8 mouse cellular contexts compared by ENCODE assay signal in the genomic region with DNA sequence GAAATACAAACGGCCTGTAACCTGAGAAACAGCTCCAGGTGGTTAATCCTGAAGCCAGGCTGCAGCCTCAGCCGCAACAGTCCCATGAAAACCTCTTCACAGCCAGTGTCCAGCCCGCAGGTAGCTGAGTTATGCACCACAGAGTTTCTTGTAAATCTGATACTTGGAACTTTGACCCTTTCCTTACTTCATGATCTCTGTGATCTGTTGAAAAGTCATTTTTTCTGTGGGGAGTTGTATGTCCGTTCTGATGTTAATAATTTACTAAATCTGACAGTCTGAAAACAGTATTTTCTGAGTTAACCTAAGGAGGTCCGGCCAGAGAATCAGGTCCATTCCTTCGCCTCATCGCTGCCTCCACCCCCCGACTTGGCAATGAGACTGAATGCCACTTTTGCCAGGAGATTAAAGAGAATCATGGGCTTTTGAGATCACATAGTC. TPM values are rescaled to one million over a fixed set of nuclear protein-coding genes. Genes with fewer than 3 reads are reported as not detected.
A peak's percentile ranks its signal among the peaks of the same experiment; 100 is the strongest.
DNase-seq lines count a peak whose midpoint lies in the region; ATAC-seq lines count a peak whose summit lies in the region.

No protein-coding gene starts in this region.

- H3K9ac ChIP-seq in lung, embryonic 15.5 days = 0 out of 2 replicates have a peak overlapping the region, but pooled peaks have one; percentile 20
- 0 out of 2 replicates have a peak overlapping the region, but pooled peaks have one; percentile 51 for H3K9ac ChIP-seq in hindbrain, embryonic 13.5 days
- no peak overlapping the region for H3K9ac ChIP-seq in limb, embryonic 12.5 days (replicated peaks)
- H3K9ac ChIP-seq in stomach, embryonic 15.5 days = no peak overlapping the region

- H3K4me3 ChIP-seq in lung, embryonic 15.5 days = peak overlapping the region; percentile 75
- peak overlapping the region; percentile 72 for H3K4me3 ChIP-seq in hindbrain, embryonic 13.5 days
- peak overlapping the region; percentile 71 for H3K4me3 ChIP-seq in limb, embryonic 12.5 days (replicated peaks)
- H3K4me3 ChIP-seq in stomach, embryonic 15.5 days (replicated peaks) = peak overlapping the region; percentile 8; the same call in 1 of the 2 replicates

- 0 out of 2 replicates have a peak overlapping the region, but pooled peaks have one; percentile 9 for H3K27ac ChIP-seq in lung, embryonic 15.5 days
- H3K27ac ChIP-seq in hindbrain, embryonic 13.5 days = no peak overlapping the region
- H3K27ac ChIP-seq in limb, embryonic 12.5 days = peak overlapping the region; percentile 37; the same call in 1 of the 2 replicates
- no peak overlapping the region for H3K27ac ChIP-seq in stomach, embryonic 15.5 days

- intact Hi-C loops in left cerebral cortex, postnatal 10 days (cut with DNase I) = no loop called here

- H3K4me1 ChIP-seq in lung, embryonic 15.5 days = peaks cover 16% of the 10 kb centered on the region
- H3K4me1 ChIP-seq in hindbrain, embryonic 13.5 days (replicated peaks) = peaks cover 20% of the 10 kb centered on the region
- H3K4me1 ChIP-seq in limb, embryonic 12.5 days (replicated peaks) = peaks cover 11% of the 10 kb centered on the region
- peaks cover 10% of the 10 kb centered on the region; the same call in 1 of the 2 replicates for H3K4me1 ChIP-seq in stomach, embryonic 15.5 days

- H3K4me2 ChIP-seq in lung, embryonic 15.5 days = peak overlapping the region; percentile 68
- H3K4me2 ChIP-seq in hindbrain, embryonic 13.5 days = peak overlapping the region; percentile 74
- peak overlapping the region; percentile 72 for H3K4me2 ChIP-seq in limb, embryonic 12.5 days
- H3K4me2 ChIP-seq in stomach, embryonic 15.5 days = peak overlapping the region; percentile 73

- no peaks in the 10 kb centered on the region for H3K27me3 ChIP-seq in lung, embryonic 15.5 days
- no peaks in the 10 kb centered on the region for H3K27me3 ChIP-seq in hindbrain, embryonic 13.5 days
- H3K27me3 ChIP-seq in limb, embryonic 12.5 days = no peaks in the 10 kb centered on the region
- no peaks in the 10 kb centered on the region for H3K27me3 ChIP-seq in stomach, embryonic 15.5 days (replicated peaks)

- no peak for DNase-seq in lung, postnatal 25 days (ENCODE audit: low spot score)
- no peak for DNase-seq in cerebellum, postnatal 10 days
- no peak for DNase-seq in left cerebral cortex, postnatal 10 days (ENCODE audit: extremely low spot score in 1 of 2, low spot score in 2 of 2)
- no peak for DNase-seq in cerebellum, postnatal 36 days

- 38% methylated on average over 8 of the region's 8 CpGs for WGBS in lung, embryonic 15.5 days
- WGBS in hindbrain, embryonic 13.5 days = 50% methylated on average over 8 of the region's 8 CpGs
- WGBS in limb, embryonic 12.5 days = 42% methylated on average over 8 of the region's 8 CpGs
- 36% methylated on average over 8 of the region's 8 CpGs for WGBS in stomach, embryonic 15.5 days

- no peaks in the 10 kb centered on the region for H3K9me3 ChIP-seq in lung, embryonic 15.5 days
- H3K9me3 ChIP-seq in hindbrain, embryonic 13.5 days = no peaks in the 10 kb centered on the region
- no peaks in the 10 kb centered on the region for H3K9me3 ChIP-seq in limb, embryonic 12.5 days
- no peaks in the 10 kb centered on the region for H3K9me3 ChIP-seq in stomach, embryonic 15.5 days

- H3K36me3 ChIP-seq in lung, embryonic 15.5 days = peaks cover 8% of the 10 kb centered on the region; the same call in 1 of the 2 replicates
- peaks cover 1% of the 10 kb centered on the region; the same call in 1 of the 2 replicates for H3K36me3 ChIP-seq in hindbrain, embryonic 13.5 days
- H3K36me3 ChIP-seq in limb, embryonic 12.5 days = peaks cover 3% of the 10 kb centered on the region; the same call in 1 of the 2 replicates
- H3K36me3 ChIP-seq in stomach, embryonic 15.5 days = no peaks in the 10 kb centered on the region

- ATAC-seq in lung, embryonic 15.5 days (ENCODE audit: borderline replicate concordance, extremely low read depth, low FRiP score, low TSS enrichment) = no peak
- ATAC-seq in hindbrain, embryonic 13.5 days (ENCODE audit: low FRiP score) = no peak
- ATAC-seq in limb, embryonic 12.5 days (ENCODE audit: insufficient number of reproducible peaks, insufficient read depth, low FRiP score, low TSS enrichment, low read depth) = no peak
- ATAC-seq in stomach, embryonic 15.5 days (ENCODE audit: insufficient read depth, low FRiP score, low read depth) = no peak

RNA-seq across cellular contexts. Expression of a gene that starts 1.5 kb away (rescaled TPM):
- 57.3 and 59.0 TPM in 2 replicates for polyA plus RNA-seq in lung, embryonic 15.5 days (2015; fragmentation: Nextera tagmentation; extraction: Ambion mirVana)
- polyA plus RNA-seq in hindbrain, embryonic 13.5 days (2015; fragmentation: Nextera tagmentation; extraction: Ambion mirVana) = 34.9 and 39.8 TPM in 2 replicates
- polyA plus RNA-seq in limb, embryonic 12.5 days (2016; fragmentation: Nextera tagmentation; extraction: Ambion mirVana) = 46.1 and 46.2 TPM in 2 replicates
- 43.7 and 49.6 TPM in 2 replicates for polyA plus RNA-seq in stomach, embryonic 15.5 days (2015; fragmentation: Nextera tagmentation; extraction: Ambion mirVana)
- 10 to 100 TPM; 28.5 to 32.1 TPM for total RNA-seq in left cerebral cortex, postnatal 10 days (2021)

RNA-seq across cellular contexts. Expression of a gene that starts 36.3 kb away (rescaled TPM):
- 60.2 and 66.6 TPM in 2 replicates for polyA plus RNA-seq in lung, embryonic 15.5 days (2015; fragmentation: Nextera tagmentation; extraction: Ambion mirVana)
- 37.4 and 38.7 TPM in 2 replicates for polyA plus RNA-seq in hindbrain, embryonic 13.5 days (2015; fragmentation: Nextera tagmentation; extraction: Ambion mirVana)
- 55.4 and 60.9 TPM in 2 replicates for polyA plus RNA-seq in limb, embryonic 12.5 days (2016; fragmentation: Nextera tagmentation; extraction: Ambion mirVana)
- 74.6 and 77.7 TPM in 2 replicates for polyA plus RNA-seq in stomach, embryonic 15.5 days (2015; fragmentation: Nextera tagmentation; extraction: Ambion mirVana)
- 10 to 100 TPM; 37.6 to 41.9 TPM for total RNA-seq in left cerebral cortex, postnatal 10 days (2021)

RNA-seq across cellular contexts. Expression of a gene that starts 36.8 kb away (rescaled TPM):
- 22.2 and 22.3 TPM in 2 replicates for polyA plus RNA-seq in lung, embryonic 15.5 days (2015; fragmentation: Nextera tagmentation; extraction: Ambion mirVana)
- 6.1 and 6.6 TPM in 2 replicates for polyA plus RNA-seq in hindbrain, embryonic 13.5 days (2015; fragmentation: Nextera tagmentation; extraction: Ambion mirVana)
- 12.7 and 15.6 TPM in 2 replicates for polyA plus RNA-seq in limb, embryonic 12.5 days (2016; fragmentation: Nextera tagmentation; extraction: Ambion mirVana)
- 21.2 and 22.0 TPM in 2 replicates for polyA plus RNA-seq in stomach, embryonic 15.5 days (2015; fragmentation: Nextera tagmentation; extraction: Ambion mirVana)
- total RNA-seq in left cerebral cortex, postnatal 10 days (2021) = 1 to 10 TPM; 7.5 to 8.4 TPM

RNA-seq across cellular contexts. Expression of a gene that starts 38.9 kb away (rescaled TPM):
- polyA plus RNA-seq in lung, embryonic 15.5 days (2015; fragmentation: Nextera tagmentation; extraction: Ambion mirVana) = 180 and 197 TPM in 2 replicates
- 1,972 and 2,142 TPM in 2 replicates for polyA plus RNA-seq in hindbrain, embryonic 13.5 days (2015; fragmentation: Nextera tagmentation; extraction: Ambion mirVana)
- 79.8 and 80.1 TPM in 2 replicates for polyA plus RNA-seq in limb, embryonic 12.5 days (2016; fragmentation: Nextera tagmentation; extraction: Ambion mirVana)
- polyA plus RNA-seq in stomach, embryonic 15.5 days (2015; fragmentation: Nextera tagmentation; extraction: Ambion mirVana) = 182 and 192 TPM in 2 replicates
- total RNA-seq in left cerebral cortex, postnatal 10 days (2021) = 1,000 to 10,000 TPM; 2,795 to 2,863 TPM

Comparison
In these comparisons a context has a peak if more than half of its experiments do, and no peak if none do; other contexts are left out.
1. H3K27ac ChIP-seq: peak in lung, embryonic 15.5 days (single experiment) and limb, embryonic 12.5 days (single experiment); none in hindbrain, embryonic 13.5 days (single experiment) and stomach, embryonic 15.5 days (single experiment).
2. H3K4me3 ChIP-seq: peak in every context shown above with its lines; median percentile 75 in lung, embryonic 15.5 days; 72 in hindbrain, embryonic 13.5 days; 71 in limb, embryonic 12.5 days; 8 in stomach, embryonic 15.5 days.
3. H3K9ac ChIP-seq: peak in lung, embryonic 15.5 days (single experiment) and hindbrain, embryonic 13.5 days (single experiment); none in limb, embryonic 12.5 days (single experiment) and stomach, embryonic 15.5 days (single experiment).
4. Peak in every context shown above with its lines, with median percentiles within 50 percentile points of each other: H3K4me2 ChIP-seq.